Mouse (Mus musculus): ENCODE measurements around the gene Cxcl12.

The Cxcl12 gene

GRCm38 (mm10) chr6:117175113-117175793 lies 6.9 kb downstream of the Cxcl12 start:
- DNase-seq (ENCODE audit: low spot score) = no peak

GRCm38 (mm10) chr6:117176406-117176805 lies 8.1 kb downstream of the Cxcl12 start:
- no peak for DNase-seq (ENCODE audit: low spot score)

GRCm38 (mm10) chr6:117180303-117180702 lies 12.0 kb downstream of the Cxcl12 start:
- no peak for DNase-seq (ENCODE audit: low spot score)

- DNase-seq (ENCODE audit: low spot score) = no peak
Observed at GRCm38 (mm10) chr6:117185381-117185780, 17.0 kb downstream of the Cxcl12 start.

GRCm38 (mm10) chr6:117190453-117190852 lies 22.1 kb downstream of the Cxcl12 start:
- no peak for DNase-seq (ENCODE audit: low spot score)

GRCm38 (mm10) chr6:117191741-117192140 lies 23.4 kb downstream of the Cxcl12 start:
- no peak for DNase-seq (ENCODE audit: low spot score)

GRCm38 (mm10) chr6:117192678-117193077 lies 24.3 kb downstream of the Cxcl12 start:
- DNase-seq (ENCODE audit: low spot score) = no peak

GRCm38 (mm10) chr6:117195270-117195669 lies 26.9 kb downstream of the Cxcl12 start:
- no peak for DNase-seq (ENCODE audit: low spot score)

GRCm38 (mm10) chr6:117198871-117199270 lies 30.5 kb downstream of the Cxcl12 start:
- no peak for DNase-seq (ENCODE audit: low spot score)

GRCm38 (mm10) chr6:117199718-117200117 lies 31.4 kb downstream of the Cxcl12 start:
- no peak for DNase-seq (ENCODE audit: low spot score)

- no peak for DNase-seq (ENCODE audit: low spot score)
Observed at GRCm38 (mm10) chr6:117200916-117201315, 32.6 kb downstream of the Cxcl12 start.

- DNase-seq (ENCODE audit: low spot score) = no peak
Observed at GRCm38 (mm10) chr6:117201396-117201795, 33.1 kb downstream of the Cxcl12 start.

GRCm38 (mm10) chr6:117201859-117202258 lies 33.5 kb downstream of the Cxcl12 start:
- no peak for DNase-seq (ENCODE audit: low spot score)

- DNase-seq (ENCODE audit: low spot score) = no peak
Observed at GRCm38 (mm10) chr6:117202856-117203400, 34.6 kb downstream of the Cxcl12 start.

- no peak for DNase-seq (ENCODE audit: low spot score)
Observed at GRCm38 (mm10) chr6:117204112-117204511, 35.8 kb downstream of the Cxcl12 start.

GRCm38 (mm10) chr6:117206834-117207233 lies 38.5 kb downstream of the Cxcl12 start:
- no peak for DNase-seq (ENCODE audit: low spot score)

GRCm38 (mm10) chr6:117207289-117207688 lies 39.0 kb downstream of the Cxcl12 start:
- no peak for DNase-seq (ENCODE audit: low spot score)

GRCm38 (mm10) chr6:117210086-117210485 lies 41.8 kb downstream of the Cxcl12 start:
- DNase-seq (ENCODE audit: low spot score) = no peak

GRCm38 (mm10) chr6:117210536-117210935 lies 42.2 kb downstream of the Cxcl12 start:
- no peak for DNase-seq (ENCODE audit: low spot score)

- no peak for DNase-seq (ENCODE audit: low spot score)
Observed at GRCm38 (mm10) chr6:117214506-117214905, 46.2 kb downstream of the Cxcl12 start.

- DNase-seq (ENCODE audit: low spot score) = no peak
Observed at GRCm38 (mm10) chr6:117218442-117219299, 50.3 kb downstream of the Cxcl12 start.

GRCm38 (mm10) chr6:117219300-117219680 lies 51.0 kb downstream of the Cxcl12 start:
- no peak for DNase-seq (ENCODE audit: low spot score)

GRCm38 (mm10) chr6:117219911-117220481 lies 51.7 kb downstream of the Cxcl12 start:
- no peak for DNase-seq (ENCODE audit: low spot score)

Measured in urinary bladder, postnatal 10 days (tissue).